Mouse (Mus musculus): ENCODE measurements at regions not wholly inside any gene's neighbourhood (a gene's known extent, or its start where the extent isn't known, plus 50 kb on each side); places are given as distances from the start of the nearest gene placed in this dataset.

- no peak for DNase-seq (ENCODE audit: low spot score)
Observed at GRCm38 (mm10) chr9:47440128-47440527, 89.8 kb upstream of the Cadm1 start.

GRCm38 (mm10) chr9:47441155-47441554 lies 88.8 kb upstream of the Cadm1 start:
- DNase-seq (ENCODE audit: low spot score) = no peak

- DNase-seq (ENCODE audit: low spot score) = no peak
Observed at GRCm38 (mm10) chr9:47444168-47444567, 85.8 kb upstream of the Cadm1 start.

GRCm38 (mm10) chr9:47444752-47445151 lies 85.2 kb upstream of the Cadm1 start:
- no peak for DNase-seq (ENCODE audit: low spot score)

- no peak for DNase-seq (ENCODE audit: low spot score)
Observed at GRCm38 (mm10) chr9:47445332-47445731, 84.6 kb upstream of the Cadm1 start.

- no peak for DNase-seq (ENCODE audit: low spot score)
Observed at GRCm38 (mm10) chr9:47452752-47453151, 77.2 kb upstream of the Cadm1 start.

- no peak for DNase-seq (ENCODE audit: low spot score)
Observed at GRCm38 (mm10) chr9:47458721-47459418, 71.1 kb upstream of the Cadm1 start.

GRCm38 (mm10) chr9:47459461-47460049 lies 70.4 kb upstream of the Cadm1 start:
- DNase-seq (ENCODE audit: low spot score) = no peak

GRCm38 (mm10) chr9:47460241-47460640 lies 69.7 kb upstream of the Cadm1 start:
- DNase-seq (ENCODE audit: low spot score) = no peak

- DNase-seq (ENCODE audit: low spot score) = no peak
Observed at GRCm38 (mm10) chr9:47461915-47462314, 68.1 kb upstream of the Cadm1 start.

- DNase-seq (ENCODE audit: low spot score) = no peak
Observed at GRCm38 (mm10) chr9:47466767-47467166, 63.2 kb upstream of the Cadm1 start.

- no peak for DNase-seq (ENCODE audit: low spot score)
Observed at GRCm38 (mm10) chr9:47467815-47468214, 62.2 kb upstream of the Cadm1 start.

GRCm38 (mm10) chr9:47469576-47469975 lies 60.4 kb upstream of the Cadm1 start:
- DNase-seq (ENCODE audit: low spot score) = no peak

- DNase-seq (ENCODE audit: low spot score) = no peak
Observed at GRCm38 (mm10) chr9:47470741-47471140, 59.2 kb upstream of the Cadm1 start.

GRCm38 (mm10) chr9:47471767-47472420 lies 58.1 kb upstream of the Cadm1 start:
- DNase-seq (ENCODE audit: low spot score) = peak; percentile 13

GRCm38 (mm10) chr9:47473776-47474365 lies 56.1 kb upstream of the Cadm1 start:
- DNase-seq (ENCODE audit: low spot score) = no peak

GRCm38 (mm10) chr9:47474776-47475175 lies 55.2 kb upstream of the Cadm1 start:
- no peak for DNase-seq (ENCODE audit: low spot score)

- no peak for DNase-seq (ENCODE audit: low spot score)
Observed at GRCm38 (mm10) chr9:47477889-47478288, 52.1 kb upstream of the Cadm1 start.

Measured in ovary, postnatal 36 days (tissue).